Mouse (Mus musculus): ENCODE data around the gene Tbc1d32.

The Tbc1d32 gene

DNA sequence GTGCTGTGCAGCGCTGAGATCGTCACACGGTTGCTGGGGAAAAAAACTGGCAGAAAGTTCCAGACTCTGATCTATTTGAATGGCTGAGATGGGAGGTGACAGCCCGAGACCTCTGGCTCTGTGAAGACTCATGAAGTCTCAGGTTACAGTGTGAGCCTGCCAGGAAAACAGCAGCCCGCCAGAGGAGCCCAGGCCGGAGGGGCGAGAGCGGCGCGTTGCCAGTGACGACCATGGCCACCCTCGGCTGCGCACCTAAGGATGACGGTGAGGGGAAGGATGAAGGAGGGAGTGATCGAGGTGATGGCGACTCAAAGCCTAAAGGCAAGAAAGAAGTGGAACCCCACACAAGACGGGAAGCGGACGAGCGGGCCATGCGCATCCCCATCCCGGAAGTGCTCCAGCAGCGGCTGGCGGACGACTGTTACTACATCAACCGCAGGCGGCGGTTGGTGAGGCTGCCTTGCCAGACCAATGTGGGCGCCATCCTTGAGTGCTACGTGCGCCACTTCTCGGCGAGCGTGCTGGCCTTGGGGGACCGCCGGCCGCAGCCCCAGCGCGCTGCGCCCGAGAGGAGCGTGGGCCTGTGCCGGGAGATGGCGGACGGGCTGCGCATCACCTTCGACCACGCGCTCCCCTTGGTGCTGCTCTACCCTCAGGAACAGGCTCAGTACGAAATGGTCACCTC lies 113.4 kb downstream of the Tbc1d32 start:
- DNase-seq (ENCODE audit: extremely low read depth, low read depth, low spot score): no peak

DNA sequence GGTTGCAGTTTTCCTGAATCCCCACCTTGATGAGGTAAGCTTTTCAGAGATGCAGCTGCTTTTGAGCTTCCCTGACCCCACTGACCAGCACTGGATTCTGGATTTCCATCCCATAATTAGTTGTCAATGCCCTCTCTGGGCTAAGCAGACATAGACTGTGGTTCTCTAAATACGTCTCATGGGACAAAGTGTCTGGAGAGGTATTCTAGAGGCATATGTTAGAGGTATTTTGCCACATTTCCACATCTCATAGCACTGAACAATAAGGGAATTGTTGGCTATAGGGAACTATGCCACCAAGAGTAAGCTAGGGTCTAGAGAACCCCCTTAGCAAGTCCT lies 121.5 kb downstream of the Tbc1d32 start:
- DNase-seq (ENCODE audit: extremely low read depth, low read depth, low spot score): no peak

DNA sequence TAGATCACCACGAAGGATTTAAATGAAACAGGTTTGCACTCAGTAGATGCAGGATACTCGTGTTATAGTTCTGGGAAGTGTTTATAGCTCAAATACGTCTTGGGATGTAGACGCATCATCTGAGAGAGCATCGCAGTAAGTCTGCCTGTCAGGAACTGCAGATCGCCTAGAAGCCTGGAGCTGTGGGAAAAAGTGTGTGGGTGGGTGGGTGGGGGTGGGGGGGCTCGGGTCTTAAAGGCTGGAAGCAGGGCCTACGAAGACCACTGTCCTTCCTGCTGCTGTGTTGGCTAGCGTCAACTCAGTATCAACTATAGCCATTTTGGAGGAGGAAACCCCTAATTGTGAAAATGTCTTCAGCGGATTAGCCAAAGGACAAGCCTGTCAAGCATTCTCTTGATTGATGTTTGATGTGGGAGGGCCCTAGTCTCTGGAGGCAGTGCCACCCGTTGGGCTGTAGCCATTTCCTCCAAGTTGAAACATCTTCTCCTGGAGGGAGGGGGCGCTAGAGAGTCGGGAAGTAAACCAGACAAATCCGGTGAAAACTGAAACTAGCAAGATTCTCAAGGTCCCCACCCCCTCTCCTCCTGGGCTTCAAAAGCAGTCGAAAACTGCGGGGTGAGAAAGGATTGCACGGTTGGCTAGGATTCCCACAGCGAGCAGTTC lies 122.0 kb downstream of the Tbc1d32 start, which contains the start of gene Msl3l2:
Msl3l2 (plus strand) TSS at position 585 of the 663 bp plus-strand sequence.
- DNase-seq (ENCODE audit: extremely low read depth, low read depth, low spot score): peak; percentile 67

DNA sequence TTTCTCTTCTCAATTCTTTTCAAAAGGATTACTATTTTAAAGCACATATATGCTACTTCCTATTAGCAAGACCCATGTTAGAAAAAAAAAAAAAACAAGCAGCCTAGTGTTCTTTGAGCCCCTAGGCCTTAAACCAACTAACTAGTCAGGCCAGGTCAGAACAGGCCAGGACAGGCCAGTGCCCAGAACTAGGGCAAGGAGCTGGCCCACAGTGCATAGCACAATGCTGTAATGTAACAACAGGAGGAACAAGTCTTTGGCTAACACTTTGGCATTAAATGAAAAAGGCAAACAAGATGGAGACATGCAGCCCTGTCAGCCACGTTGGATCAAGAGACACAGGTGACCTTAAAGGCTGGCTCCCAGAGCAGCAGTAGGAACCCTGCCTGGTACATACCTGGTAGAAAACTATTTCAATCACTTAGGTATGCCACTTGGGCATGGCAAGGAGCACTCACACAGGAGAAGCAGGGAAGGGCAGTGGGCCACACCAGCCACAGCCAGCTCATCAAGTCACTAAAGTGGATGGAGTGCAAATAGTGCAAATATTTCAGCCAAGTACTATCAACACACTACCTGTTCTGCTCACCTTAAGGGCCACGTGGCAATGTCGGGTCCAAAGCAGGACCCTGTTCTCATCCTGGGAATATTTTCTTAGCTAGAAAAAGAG lies 128.7 kb downstream of the Tbc1d32 start:
- DNase-seq (ENCODE audit: extremely low read depth, low read depth, low spot score): peak; percentile 86

DNA sequence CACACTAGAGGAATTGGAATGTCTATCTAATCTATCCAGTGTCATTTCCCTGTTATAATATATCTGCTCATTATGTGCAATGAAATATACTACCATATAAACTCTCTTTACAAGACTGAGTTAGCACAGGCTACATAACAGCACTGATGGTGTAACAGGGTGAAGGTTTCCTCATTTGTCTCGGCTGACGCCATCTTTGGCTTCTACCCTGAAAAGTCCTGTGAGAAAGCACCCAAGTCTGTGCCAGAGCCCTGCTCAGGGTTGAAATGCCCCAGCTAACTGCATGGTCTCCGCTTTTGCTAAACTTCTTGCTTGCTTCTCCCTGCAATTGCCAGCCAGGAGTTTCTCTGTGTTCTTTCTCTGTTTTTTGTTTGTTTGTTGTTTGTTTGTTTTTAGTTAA lies 129.4 kb downstream of the Tbc1d32 start:
- peak; percentile 67 for DNase-seq (ENCODE audit: extremely low read depth, low read depth, low spot score)

DNA sequence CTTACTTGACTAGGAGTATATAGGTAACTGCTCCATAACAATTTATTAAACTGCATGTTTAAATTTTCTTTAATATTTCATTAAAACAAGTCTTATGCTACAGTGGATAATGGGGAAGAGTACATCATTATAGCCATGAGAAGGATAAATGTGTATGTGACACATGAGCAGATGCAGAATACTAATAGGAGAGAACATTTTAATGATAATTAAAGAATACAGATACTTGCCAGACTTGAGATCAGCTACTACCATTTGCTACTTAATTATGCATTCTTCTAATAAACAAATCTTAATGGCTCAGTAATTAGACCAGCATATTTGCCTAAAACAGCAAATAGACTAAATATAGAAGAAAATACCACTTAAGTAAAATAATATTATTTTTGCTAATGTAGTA lies 131.7 kb downstream of the Tbc1d32 start:
- DNase-seq (ENCODE audit: extremely low read depth, low read depth, low spot score): no peak

DNA sequence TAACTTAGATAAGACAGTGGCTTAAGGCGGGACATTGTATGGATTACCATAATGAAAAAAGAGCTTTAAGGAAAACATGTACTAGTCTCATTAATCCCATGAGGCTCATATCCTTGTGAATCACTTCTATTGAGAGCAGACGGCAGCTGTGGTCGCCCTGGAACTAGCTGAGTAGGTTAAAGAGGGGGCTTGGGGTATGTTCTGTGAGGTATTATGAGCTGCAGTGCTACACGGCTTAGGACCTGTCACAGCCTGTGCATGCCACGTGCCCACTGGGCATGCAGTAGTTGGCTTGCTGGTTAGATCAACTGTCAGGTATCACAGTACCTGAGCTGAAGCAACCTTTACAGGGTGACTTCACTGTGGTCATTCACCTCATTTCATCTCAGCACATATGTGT lies 133.9 kb downstream of the Tbc1d32 start:
- no peak for DNase-seq (ENCODE audit: extremely low read depth, low read depth, low spot score)

DNA sequence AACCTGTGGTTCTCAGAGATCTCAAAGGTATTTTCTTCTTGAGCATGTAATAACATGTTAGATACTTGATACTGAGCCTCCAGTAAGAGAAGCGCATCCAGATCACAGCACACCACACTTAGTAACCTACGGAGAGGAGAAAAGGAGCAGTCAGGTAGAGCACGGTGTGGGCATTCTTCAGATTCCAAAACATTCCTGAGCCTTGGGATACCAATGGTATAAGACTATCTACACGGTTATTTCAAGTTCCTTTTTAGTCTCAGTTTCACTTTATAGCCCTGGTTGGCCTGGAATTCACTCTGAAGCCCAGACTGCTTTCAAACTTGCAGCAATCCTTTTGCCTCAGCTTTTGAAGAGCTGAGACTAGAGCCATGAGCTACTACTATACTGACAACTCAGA lies 138.8 kb downstream of the Tbc1d32 start:
- DNase-seq (ENCODE audit: extremely low read depth, low read depth, low spot score): no peak

DNA sequence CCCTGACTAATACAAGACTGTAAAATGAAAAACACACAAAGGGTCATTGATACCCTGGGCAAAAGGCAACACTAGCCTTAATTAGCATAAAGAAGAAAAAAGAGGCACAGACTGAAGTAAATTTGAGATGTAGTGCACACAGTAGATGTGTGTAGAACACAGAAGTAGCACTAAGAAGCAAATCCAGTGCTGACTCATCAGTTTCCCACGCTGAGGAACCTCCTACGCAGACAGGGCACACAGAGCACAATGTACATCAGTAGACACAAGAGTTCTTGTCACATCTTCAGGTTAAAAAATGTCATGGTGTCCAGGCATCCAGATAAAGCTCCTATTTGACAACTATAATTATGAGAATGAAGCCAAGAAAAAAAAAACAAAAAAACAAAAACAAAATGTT lies 165.7 kb downstream of the Tbc1d32 start:
- no peak for DNase-seq (ENCODE audit: extremely low read depth, low read depth, low spot score)

DNA sequence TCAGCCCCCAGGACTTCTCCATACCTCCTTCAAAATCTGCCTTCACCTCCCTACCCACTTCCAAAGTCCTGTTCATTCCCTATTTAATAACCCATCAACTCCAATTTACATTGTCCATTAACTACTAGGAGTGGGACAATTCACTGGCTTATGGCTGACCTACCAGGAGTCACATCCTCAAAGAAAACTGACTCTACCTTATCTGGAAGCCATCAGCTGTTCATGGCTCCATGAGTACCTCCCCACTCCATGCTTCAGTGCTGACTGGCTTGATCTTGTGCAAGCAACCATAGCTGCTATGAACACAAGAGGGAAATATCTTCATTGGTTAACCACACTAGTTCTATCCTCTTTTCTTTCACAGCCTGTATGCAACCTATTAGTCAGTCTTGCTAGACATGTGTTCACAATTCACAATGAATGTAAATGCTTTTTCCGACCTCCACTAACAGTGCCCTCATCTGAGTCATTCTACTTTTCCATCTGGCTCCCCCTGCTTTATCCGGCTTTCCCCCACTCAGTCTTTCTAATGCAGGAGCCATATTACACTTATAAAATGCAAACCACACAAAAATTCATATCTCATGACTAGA lies 167.2 kb downstream of the Tbc1d32 start:
- no peak for DNase-seq (ENCODE audit: extremely low read depth, low read depth, low spot score)

DNA sequence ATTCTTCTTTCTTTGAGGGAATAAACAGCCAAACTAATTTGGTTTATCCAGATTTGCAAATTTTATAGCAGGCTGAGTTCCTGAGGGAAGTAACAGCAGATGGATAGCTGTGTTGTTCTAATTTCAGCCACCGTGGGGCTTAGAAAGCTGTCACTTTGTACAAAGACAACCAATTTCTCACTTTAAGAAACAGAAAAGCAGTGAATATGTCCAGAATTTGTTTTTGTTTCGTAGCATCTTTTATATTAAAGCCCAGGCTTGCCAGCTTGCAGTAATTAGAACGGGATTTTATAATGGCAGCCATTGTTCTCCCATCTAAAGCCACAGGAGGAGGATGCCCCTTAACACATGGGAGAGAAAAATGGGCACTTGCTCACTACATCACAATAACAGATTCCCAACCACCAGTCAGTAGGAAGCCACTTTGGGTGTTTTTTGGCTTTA lies 169.5 kb downstream of the Tbc1d32 start:
- DNase-seq (ENCODE audit: extremely low read depth, low read depth, low spot score): no peak

DNA sequence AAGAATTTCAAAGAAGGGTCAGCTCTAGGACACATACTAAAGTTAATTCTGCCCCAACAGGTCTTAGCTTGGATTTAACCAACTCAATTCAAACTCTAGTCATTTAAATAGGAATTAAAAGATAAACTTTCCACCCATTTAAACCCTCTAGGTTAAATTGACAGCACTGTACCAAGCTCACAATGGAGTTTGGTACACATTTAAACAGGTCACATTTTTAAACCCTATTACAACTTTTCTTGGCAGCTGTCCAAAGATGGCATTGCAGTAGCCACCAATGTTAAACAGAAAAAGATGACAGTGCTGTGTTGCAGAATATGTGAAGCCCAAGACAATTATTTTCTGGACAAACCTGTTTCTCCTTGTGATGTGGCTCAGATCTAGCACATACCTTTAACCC lies 203.1 kb downstream of the Tbc1d32 start:
- DNase-seq (ENCODE audit: extremely low read depth, low read depth, low spot score): peak; percentile 30

DNA sequence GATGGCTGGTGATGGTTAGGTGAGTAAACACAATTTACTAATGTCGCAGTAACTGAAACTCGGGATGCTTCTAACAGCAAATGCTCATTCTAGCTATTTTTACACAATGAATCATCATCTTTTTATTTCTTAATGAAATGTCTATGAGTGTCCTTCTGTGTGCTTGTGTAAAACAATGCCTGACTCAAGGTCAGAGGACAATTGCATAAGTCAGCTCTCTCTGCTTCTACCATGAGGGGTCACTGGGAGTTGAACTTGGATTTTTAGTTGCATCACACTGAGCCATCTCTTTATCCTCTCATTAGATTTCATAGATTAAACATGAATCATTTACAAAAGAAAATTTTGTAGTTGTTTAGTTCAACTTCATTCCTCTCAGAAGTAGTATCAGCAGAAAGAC lies 203.9 kb downstream of the Tbc1d32 start:
- DNase-seq (ENCODE audit: extremely low read depth, low read depth, low spot score): no peak

DNA sequence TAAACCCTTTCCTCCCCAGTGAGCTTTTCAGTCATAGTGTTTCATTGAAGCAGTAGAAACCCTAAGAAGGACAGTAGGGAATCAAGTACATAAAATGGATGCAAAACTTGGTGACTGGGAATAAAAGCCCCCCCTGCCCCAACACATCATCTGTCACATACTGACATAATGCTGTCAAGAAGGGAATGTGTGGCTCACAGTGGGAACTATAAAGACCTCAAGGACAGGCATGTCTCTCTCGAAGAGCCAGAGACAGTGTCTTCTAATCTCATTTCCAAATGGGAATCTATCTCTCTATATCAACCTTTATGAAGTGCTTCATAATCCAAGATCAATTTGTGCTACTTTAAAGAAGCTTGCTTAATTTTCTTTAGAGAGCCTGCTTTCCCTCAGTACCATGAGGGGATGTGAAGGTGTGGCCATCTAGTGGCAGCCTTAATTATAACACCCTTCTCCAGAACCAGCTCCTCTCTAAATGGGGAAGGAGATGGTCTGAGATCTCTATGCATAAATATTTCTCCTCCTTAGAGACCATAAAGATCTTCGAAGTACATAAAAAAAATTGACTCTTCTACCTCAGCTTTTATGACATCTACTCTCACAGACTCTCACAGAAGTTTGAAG lies 248.5 kb downstream of the Tbc1d32 start:
- no peak for DNase-seq (ENCODE audit: extremely low read depth, low read depth, low spot score)

DNA sequence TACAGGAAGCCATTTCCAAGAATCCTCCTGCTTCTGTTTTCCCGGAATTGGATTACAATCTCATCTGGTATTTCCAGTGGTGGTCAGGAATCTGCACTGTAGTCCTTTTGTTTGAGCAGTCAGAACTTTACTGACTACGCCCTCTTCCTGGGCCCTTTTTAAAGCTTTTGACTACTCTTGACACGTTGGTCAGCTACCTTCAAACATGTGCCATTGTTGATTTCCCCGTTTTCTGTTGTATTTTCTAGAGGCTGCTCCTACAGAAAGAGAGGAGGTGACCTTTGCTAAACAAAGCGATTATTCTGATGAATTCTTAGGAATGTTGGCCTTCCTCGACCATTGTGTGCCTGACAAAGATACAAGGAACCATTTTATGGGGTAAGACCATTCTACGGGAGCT lies 250.5 kb downstream of the Tbc1d32 start:
- no peak for DNase-seq (ENCODE audit: extremely low read depth, low read depth, low spot score)
